Mouse (Mus musculus): ENCODE measurements at regions not wholly inside any gene's neighbourhood (a gene's known extent, or its start where the extent isn't known, plus 50 kb on each side); places are given as distances from the start of the nearest gene placed in this dataset.

DNA sequence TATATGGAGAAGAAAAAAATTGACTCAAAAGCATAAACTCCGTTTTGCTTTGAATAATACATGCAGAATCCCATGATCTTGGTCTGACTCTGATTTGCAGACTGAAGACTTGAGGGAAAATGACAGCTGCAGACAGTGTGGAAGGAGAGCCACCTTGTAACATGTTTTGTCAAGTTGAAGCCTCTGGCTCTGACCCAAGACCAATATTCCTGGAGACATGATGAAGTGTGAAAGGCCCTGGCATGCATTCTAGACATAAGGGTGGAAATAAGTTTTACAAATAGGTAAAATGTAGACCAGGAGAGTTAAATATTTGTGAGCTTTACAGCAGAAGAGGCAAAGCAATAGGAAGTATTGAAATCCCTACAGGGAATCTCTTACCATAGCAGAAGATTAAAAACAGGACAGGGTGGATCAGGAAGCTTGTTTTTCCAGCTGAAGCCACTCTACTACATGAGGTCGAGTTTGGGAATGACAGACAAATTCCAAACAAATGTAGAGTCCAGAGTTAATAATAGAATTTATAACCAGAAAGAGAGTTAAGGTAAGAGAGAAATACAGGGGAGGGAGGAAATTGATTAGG, 703.9 kb upstream of the Chordc1 start:
- ATAC-seq: no peak

DNA sequence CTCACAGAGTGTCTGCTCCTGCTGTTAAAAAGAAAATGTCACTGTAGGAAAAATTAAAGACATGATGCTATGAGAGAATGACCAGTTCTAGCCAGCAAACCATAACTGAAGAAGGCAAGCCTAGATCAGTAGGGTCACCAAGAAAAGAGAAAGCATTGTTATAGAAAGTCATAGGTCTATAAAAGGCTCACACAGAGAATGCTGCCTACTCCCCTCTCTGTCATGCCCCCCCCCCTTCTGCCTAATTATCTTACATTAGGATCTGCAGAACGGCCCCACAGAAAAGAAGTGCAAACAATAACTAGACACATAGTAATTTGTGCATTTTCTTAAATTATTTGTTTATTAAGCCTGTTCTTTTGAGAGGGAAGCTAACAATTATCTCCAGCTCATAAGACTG, 680.8 kb upstream of the Chordc1 start:
- Histone ChIP-seq H3K36me3 (ENCODE audit: control insufficient read depth, insufficient read depth, low read length) (no peaks in the 10 kb centered on the region), H3K4me2 (ENCODE audit: low read length) (no peak overlapping the region), H3K9ac (ENCODE audit: low read depth, low read length) (no peak overlapping the region), H3K4me3 (ENCODE audit: low read length) (no peak overlapping the region), H3K9me3 (ENCODE audit: control insufficient read depth, low read length) (no peaks in the 10 kb centered on the region), H3K27me3 (replicated peaks; ENCODE audit: control insufficient read depth, insufficient read depth, low read length) (no peaks in the 10 kb centered on the region), H3K4me1 (ENCODE audit: control insufficient read depth, insufficient read depth, low read depth, low read length) (no peaks in the 10 kb centered on the region), H3K27ac (ENCODE audit: low read depth, low read length) (no peak overlapping the region)
- 43% methylated on average over 1 of the region's 1 CpGs for WGBS
- ATAC-seq: no peak

More for the DNA sequence above, 703.9 kb upstream of the Chordc1 start:
- Histone ChIP-seq H3K36me3 (ENCODE audit: control insufficient read depth, insufficient read depth, low read length) (no peaks in the 10 kb centered on the region), H3K9ac (ENCODE audit: low read depth, low read length) (no peak overlapping the region), H3K9me3 (ENCODE audit: control insufficient read depth, low read length) (no peaks in the 10 kb centered on the region), H3K27me3 (replicated peaks; ENCODE audit: control insufficient read depth, insufficient read depth, low read length) (no peaks in the 10 kb centered on the region), H3K27ac (ENCODE audit: low read depth, low read length) (no peak overlapping the region), H3K4me1 (ENCODE audit: control insufficient read depth, insufficient read depth, low read depth, low read length) (no peaks in the 10 kb centered on the region), H3K4me3 (ENCODE audit: low read length) (no peak overlapping the region), H3K4me2 (ENCODE audit: low read length) (no peak overlapping the region)
- WGBS: 62% methylated on average over 2 of the region's 2 CpGs

DNA sequence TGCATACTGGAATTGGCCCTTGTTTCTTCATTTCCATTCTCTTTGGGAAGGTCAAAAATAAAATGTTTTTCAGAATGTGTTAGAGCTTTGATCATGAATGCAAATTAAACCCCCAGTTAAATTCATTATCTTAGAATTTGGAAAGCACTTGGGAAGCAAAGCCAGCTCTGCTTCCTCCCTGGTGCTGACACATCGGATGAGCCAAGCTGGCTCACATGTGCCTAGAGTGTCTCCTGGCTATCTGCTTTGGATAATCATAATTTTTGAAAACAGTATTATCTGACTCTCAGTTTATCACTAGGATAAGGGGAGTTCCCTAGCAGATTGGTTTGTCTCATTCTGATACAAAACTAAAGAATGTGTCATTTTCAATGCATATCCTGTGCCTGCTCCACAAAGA, 649.4 kb upstream of the Chordc1 start:
- WGBS: 88% methylated on average over 1 of the region's 1 CpGs
- ATAC-seq: no peak
- H3K4me2 ChIP-seq (ENCODE audit: low read length): no peak overlapping the region
- H3K27me3 ChIP-seq (replicated peaks; ENCODE audit: control insufficient read depth, insufficient read depth, low read length): no peaks in the 10 kb centered on the region
- H3K9ac ChIP-seq (ENCODE audit: low read depth, low read length): no peak overlapping the region
- no peaks in the 10 kb centered on the region for H3K4me1 ChIP-seq (ENCODE audit: control insufficient read depth, insufficient read depth, low read depth, low read length)
- H3K36me3 ChIP-seq (ENCODE audit: control insufficient read depth, insufficient read depth, low read length): no peaks in the 10 kb centered on the region
- no peaks in the 10 kb centered on the region for H3K9me3 ChIP-seq (ENCODE audit: control insufficient read depth, low read length)
- H3K27ac ChIP-seq (ENCODE audit: low read depth, low read length): no peak overlapping the region
- H3K4me3 ChIP-seq (ENCODE audit: low read length): no peak overlapping the region

DNA sequence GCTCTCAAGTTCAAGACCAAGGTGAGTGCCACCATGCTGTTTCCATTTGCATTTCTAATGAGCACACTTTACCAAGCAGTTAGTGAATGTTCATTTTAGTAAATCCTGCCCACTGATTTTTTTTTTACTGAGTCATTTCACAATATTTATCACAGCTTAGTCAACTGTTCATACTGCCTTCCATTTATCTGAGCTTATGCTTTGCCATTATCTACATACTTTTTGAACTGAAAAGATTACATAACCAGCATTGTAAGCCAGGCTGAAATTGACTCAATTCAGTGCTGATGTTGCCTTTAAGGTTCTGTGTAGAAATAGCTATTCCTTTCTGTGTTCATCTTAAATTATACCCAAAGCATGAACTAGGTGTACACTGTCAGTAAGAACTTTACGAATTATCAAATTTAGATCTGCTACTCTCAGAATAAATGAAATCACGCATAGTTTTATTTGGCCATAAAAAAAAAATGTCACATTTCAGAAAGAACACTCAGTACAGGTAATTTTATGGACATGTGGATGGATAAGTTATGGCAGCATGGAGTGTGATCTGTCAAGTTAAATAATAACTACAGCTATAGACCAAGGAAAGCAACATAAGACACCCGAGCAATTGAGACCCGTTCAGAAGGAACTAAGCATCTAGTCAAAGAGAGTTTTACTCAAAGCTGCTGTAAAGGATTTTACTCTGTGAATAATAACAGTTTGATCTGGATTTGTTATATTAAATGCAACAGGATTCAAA, 645.9 kb upstream of the Chordc1 start:
- H3K27me3 ChIP-seq (replicated peaks; ENCODE audit: control insufficient read depth, insufficient read depth, low read length): no peaks in the 10 kb centered on the region
- H3K4me3 ChIP-seq (ENCODE audit: low read length): no peak overlapping the region
- H3K9ac ChIP-seq (ENCODE audit: low read depth, low read length): no peak overlapping the region
- no peaks in the 10 kb centered on the region for H3K36me3 ChIP-seq (ENCODE audit: control insufficient read depth, insufficient read depth, low read length)
- H3K27ac ChIP-seq (ENCODE audit: low read depth, low read length): no peak overlapping the region
- H3K4me2 ChIP-seq (ENCODE audit: low read length): no peak overlapping the region
- ATAC-seq: no peak
- H3K4me1 ChIP-seq (ENCODE audit: control insufficient read depth, insufficient read depth, low read depth, low read length): no peaks in the 10 kb centered on the region
- 92% methylated on average over 4 of the region's 4 CpGs for WGBS
- H3K9me3 ChIP-seq (ENCODE audit: control insufficient read depth, low read length): no peaks in the 10 kb centered on the region

DNA sequence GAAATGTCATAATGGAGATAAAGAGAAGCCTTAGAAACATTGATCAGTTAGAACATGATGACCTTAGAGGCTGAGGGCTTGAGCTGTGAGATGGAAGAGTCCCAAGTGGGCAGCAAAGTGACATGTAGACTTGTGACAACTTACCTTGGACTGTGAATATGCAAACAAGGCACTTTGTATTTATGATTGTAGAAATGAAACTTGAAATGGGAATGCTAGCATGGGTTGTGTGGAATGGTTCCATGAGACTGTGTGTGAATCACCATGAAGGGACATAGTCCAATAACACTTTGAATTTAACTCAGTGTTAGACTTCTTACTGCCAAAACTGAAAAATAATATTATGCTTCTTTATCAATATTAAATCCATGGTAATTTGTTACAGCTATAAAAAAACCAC, 638.1 kb upstream of the Chordc1 start:
- Histone ChIP-seq H3K27me3 (replicated peaks; ENCODE audit: control insufficient read depth, insufficient read depth, low read length) (no peaks in the 10 kb centered on the region), H3K9me3 (ENCODE audit: control insufficient read depth, low read length) (no peaks in the 10 kb centered on the region), H3K36me3 (ENCODE audit: control insufficient read depth, insufficient read depth, low read length) (no peaks in the 10 kb centered on the region), H3K27ac (ENCODE audit: low read depth, low read length) (no peak overlapping the region), H3K4me2 (ENCODE audit: low read length) (no peak overlapping the region), H3K4me1 (ENCODE audit: control insufficient read depth, insufficient read depth, low read depth, low read length) (no peaks in the 10 kb centered on the region), H3K9ac (ENCODE audit: low read depth, low read length) (no peak overlapping the region), H3K4me3 (ENCODE audit: low read length) (no peak overlapping the region)
- no peak for ATAC-seq

DNA sequence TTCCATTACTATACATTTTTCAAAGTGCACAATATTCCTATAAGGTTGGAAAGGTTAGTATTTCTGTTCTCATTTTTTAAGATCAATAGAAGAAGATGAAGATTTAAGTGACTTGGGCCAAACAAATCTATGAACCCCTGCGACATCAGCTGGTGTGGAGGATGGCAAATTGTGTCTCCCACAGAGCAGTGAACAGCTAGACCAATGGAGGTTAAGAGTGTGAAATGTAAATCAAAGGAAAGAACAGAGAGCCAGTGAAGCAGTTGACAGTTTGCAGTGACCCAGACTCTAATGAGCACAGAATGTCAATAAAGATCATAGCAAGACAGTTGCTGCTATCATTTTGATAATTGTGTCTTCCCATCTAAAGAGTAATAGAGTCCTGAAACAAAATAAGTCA, 627.8 kb upstream of the Chordc1 start:
- Histone ChIP-seq H3K4me3 (ENCODE audit: low read length) (no peak overlapping the region), H3K27me3 (replicated peaks; ENCODE audit: control insufficient read depth, insufficient read depth, low read length) (no peaks in the 10 kb centered on the region), H3K9ac (ENCODE audit: low read depth, low read length) (no peak overlapping the region), H3K4me2 (ENCODE audit: low read length) (no peak overlapping the region), H3K36me3 (ENCODE audit: control insufficient read depth, insufficient read depth, low read length) (no peaks in the 10 kb centered on the region), H3K4me1 (ENCODE audit: control insufficient read depth, insufficient read depth, low read depth, low read length) (no peaks in the 10 kb centered on the region), H3K27ac (ENCODE audit: low read depth, low read length) (no peak overlapping the region), H3K9me3 (ENCODE audit: control insufficient read depth, low read length) (no peaks in the 10 kb centered on the region)
- WGBS: 23% methylated on average over 1 of the region's 1 CpGs
- ATAC-seq: no peak

DNA sequence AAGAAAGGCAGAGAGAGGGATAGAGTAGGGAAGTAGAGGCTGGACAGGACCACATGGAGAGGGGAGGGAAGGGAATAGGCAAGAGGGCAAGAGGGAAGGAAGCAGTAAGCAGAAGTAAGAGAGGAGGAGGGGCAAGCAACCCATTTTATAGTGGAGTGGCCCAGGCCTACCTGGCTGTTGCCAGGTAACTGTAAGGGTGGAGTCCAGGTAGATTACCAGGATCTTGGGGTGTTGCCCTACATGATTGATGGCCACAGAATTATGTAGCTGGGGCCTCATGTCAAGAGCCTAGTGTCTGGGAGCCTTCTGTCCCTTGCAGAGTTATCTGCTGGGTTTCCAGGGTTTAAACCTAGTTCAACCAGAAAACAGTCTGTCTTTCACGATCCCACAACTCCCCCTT, 623.7 kb upstream of the Chordc1 start:
- H3K27ac ChIP-seq (ENCODE audit: low read depth, low read length): no peak overlapping the region
- H3K27me3 ChIP-seq (replicated peaks; ENCODE audit: control insufficient read depth, insufficient read depth, low read length): no peaks in the 10 kb centered on the region
- no peaks in the 10 kb centered on the region for H3K36me3 ChIP-seq (ENCODE audit: control insufficient read depth, insufficient read depth, low read length)
- WGBS: 63% methylated on average over 1 of the region's 1 CpGs
- no peak overlapping the region for H3K4me3 ChIP-seq (ENCODE audit: low read length)
- H3K4me2 ChIP-seq (ENCODE audit: low read length): no peak overlapping the region
- ATAC-seq: no peak
- H3K9ac ChIP-seq (ENCODE audit: low read depth, low read length): no peak overlapping the region
- no peaks in the 10 kb centered on the region for H3K4me1 ChIP-seq (ENCODE audit: control insufficient read depth, insufficient read depth, low read depth, low read length)
- H3K9me3 ChIP-seq (ENCODE audit: control insufficient read depth, low read length): no peaks in the 10 kb centered on the region

DNA sequence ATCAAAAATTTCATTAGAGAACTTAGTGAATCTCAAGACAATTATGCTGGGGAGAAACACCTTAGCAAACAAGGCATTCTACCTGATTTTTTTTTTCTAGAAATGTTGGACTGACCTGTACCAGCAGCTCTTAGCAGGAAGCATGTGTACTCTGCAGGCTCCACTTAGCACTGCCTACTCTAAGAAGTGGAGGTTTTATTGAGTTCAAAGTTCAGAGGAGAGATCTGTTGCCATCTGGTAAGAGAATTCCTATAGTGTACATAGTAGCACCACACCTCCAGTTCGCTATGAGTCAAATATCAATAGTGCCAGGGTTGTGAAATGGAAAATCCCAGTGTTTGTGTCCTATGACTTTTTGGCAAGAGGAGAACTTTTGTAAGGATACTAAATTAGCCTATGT, 616.4 kb upstream of the Chordc1 start:
- 93% methylated on average over 1 of the region's 1 CpGs for WGBS
- H3K27ac ChIP-seq (ENCODE audit: low read depth, low read length): no peak overlapping the region
- H3K9ac ChIP-seq (ENCODE audit: low read depth, low read length): no peak overlapping the region
- no peak overlapping the region for H3K4me3 ChIP-seq (ENCODE audit: low read length)
- no peaks in the 10 kb centered on the region for H3K4me1 ChIP-seq (ENCODE audit: control insufficient read depth, insufficient read depth, low read depth, low read length)
- no peak overlapping the region for H3K4me2 ChIP-seq (ENCODE audit: low read length)
- no peaks in the 10 kb centered on the region for H3K9me3 ChIP-seq (ENCODE audit: control insufficient read depth, low read length)
- no peak for ATAC-seq
- H3K36me3 ChIP-seq (ENCODE audit: control insufficient read depth, insufficient read depth, low read length): no peaks in the 10 kb centered on the region
- no peaks in the 10 kb centered on the region for H3K27me3 ChIP-seq (replicated peaks; ENCODE audit: control insufficient read depth, insufficient read depth, low read length)

All from hindbrain, embryonic 16.5 days (tissue).